Mouse (Mus musculus): ENCODE results near the gene Pid1. TPM values are rescaled to one million over a fixed set of nuclear protein-coding genes. Genes with fewer than 3 reads are reported as not detected.

The Pid1 gene
- 35.0 TPM for polyA plus RNA-seq (2014; fragmentation: Illumina TruSeq; extraction: RNeasy Lipid Tissue Mini Kit (QIAGEN cat#74804); ENCODE audit: low read depth, low replicate concordance)

DNA sequence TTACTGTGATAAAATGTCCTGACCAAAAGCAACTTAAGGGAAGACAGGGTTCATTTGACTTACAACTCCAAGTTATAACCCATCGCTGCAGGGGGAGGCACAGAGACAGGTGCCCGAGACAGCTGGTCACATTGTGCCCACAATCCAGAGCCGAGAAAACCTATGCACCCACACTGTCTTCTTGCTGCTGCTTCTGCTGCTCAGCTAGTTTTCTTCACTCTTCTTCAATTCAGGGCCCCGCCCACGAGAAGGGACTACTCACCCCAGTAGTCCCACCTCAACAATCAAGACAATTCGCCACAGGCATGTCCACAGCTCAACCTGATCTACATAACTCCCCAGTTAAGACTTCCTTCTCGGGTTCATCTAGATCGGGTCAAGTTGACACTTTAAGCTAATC, at the start of gene Pid1:
Gene Pid1, minus strand, starts transcription at position 214 of the 400 bp plus-strand sequence.

